Mouse (Mus musculus) R1 (cell line): ENCODE measurements around the gene Clip4.
"Not testable (repeated sequence)": the region's sequence is repeated elsewhere in the genome, so short reads cannot be mapped to it uniquely, and the experiment has no call there.

ENCODE experiments used
- DNase-seq: peaks from one replicate; pipeline ENCODE4 v3.0.0-alpha.2; 2018; ENCODE audit warnings: low read depth, low spot score

Gene Clip4

GRCm38 (mm10) chr17:71768173-71768572 lies at the start of gene Clip4:
Gene Clip4, plus strand, starts transcription at chr17:71768473.
- DNase-seq, result not testable (repeated sequence)

- DNase-seq, result no peak
These were observed 47.8 kb upstream of the Clip4 start for GRCm38 (mm10) chr17:71720434-71720833.

- no peak for DNase-seq
These were observed 47.3 kb upstream of the Clip4 start for GRCm38 (mm10) chr17:71721019-71721418.

GRCm38 (mm10) chr17:71730655-71731054 lies 37.6 kb upstream of the Clip4 start:
- no peak for DNase-seq

DNA sequence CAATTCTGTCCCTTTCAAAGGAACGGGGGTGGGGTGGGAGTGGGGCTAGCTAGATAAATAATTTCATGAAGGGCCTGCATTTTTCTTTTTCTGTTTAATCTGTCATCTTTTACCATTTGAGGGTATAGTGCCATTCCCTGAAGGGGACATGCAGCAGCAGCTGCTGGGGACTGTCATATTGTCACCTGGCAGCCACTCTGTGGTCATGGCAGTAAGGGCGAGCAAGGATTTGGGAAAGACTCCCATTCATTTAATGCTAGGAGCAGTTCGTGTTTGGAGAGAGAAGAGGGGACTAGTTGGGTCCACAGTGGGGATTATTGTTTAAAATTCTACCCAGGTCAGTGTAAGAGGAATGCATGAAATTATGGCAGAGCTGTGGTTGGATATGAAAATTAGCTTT lies 31.8 kb upstream of the Clip4 start:
- DNase-seq, result no peak

GRCm38 (mm10) chr17:71742156-71742555 lies 26.1 kb upstream of the Clip4 start:
- DNase-seq, result no peak

GRCm38 (mm10) chr17:71742935-71743334 lies 25.3 kb upstream of the Clip4 start:
- DNase-seq, result no peak

DNA sequence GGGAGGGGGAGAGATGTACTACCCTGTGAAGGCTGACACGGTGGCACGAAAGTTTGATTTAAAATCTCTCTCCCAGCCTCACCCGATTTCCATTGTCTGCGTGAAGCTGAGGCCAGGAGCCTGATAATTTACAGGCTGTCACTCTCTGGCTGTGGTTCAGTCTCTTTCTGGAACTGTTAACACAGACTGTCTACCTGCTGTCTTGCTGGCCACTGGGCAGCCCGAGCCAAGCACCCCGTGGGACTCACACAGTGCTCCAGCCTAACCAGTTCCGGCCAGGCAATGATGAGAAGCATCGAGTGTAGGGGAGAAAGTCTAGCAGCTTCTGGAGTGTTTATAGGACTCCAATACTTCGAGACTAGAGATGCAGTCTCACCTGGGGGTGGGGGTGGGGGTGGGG lies 22.2 kb upstream of the Clip4 start:
- no peak for DNase-seq

DNA sequence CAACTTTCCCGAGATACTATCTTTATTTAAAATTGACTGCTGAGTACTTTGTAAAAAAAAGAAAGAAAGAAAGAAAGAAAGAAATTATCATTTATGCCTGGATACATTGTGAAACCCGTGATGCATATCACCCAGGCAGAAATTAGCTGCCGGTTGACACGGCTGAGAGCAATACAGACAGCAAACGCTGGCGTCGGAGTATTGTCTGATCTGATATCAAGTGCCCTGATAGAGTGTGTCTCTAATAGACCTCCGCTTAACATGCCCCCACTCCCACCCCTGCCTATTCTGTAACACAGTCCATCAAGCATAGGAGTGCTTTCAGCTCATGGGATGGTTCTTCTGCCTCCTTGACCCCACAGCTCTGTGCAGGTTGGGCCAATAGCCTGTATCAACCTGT lies 20.7 kb upstream of the Clip4 start:
- DNase-seq, result no peak

- no peak for DNase-seq
These were observed 18.6 kb upstream of the Clip4 start for GRCm38 (mm10) chr17:71749616-71750168.

DNA sequence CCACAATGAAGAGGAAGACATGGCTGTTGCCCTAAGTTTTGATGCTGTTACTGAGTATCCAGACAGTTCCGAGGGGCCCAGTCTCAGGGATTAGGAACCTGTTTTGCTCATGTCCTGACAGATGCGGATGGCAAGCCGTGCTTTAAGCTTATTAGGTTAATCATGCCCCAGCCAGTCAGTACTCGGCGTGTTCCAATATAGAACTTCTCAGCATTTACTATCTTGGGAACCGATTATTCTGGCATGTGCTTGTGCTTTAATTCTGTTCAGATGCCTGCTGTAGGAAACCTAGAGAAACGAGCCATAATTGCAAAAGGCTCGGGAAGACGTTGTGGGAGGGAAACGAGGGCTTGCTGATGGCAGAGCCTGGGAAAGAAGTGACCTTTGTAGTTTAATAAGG lies 15.4 kb upstream of the Clip4 start, which contains the start of gene Pcare:
TSS of gene Pcare (minus strand) at position 64 of the 400 bp plus-strand sequence.
- DNase-seq, result no peak

GRCm38 (mm10) chr17:71760536-71760935 lies 7.7 kb upstream of the Clip4 start:
- DNase-seq, result no peak

DNA sequence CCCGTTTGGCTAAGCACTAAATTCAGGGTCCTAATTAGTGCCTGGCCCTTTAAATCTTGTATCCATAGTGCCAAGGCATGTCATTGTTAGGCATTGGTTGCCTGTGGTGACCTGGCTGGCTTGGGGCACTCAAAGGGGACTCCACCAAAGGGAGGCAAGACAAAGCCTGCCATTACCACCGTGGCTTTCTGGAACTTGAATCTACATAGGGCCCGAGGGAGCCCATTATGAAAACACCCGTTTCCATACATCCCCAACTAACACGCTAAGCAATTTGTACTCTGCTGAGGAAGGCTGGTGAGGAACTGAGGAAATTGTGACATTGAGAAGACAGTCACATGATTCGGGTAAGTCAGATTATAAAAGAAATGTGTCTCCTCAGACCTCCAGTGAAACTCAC lies 1.3 kb downstream of the Clip4 start:
- DNase-seq, result no peak

DNA sequence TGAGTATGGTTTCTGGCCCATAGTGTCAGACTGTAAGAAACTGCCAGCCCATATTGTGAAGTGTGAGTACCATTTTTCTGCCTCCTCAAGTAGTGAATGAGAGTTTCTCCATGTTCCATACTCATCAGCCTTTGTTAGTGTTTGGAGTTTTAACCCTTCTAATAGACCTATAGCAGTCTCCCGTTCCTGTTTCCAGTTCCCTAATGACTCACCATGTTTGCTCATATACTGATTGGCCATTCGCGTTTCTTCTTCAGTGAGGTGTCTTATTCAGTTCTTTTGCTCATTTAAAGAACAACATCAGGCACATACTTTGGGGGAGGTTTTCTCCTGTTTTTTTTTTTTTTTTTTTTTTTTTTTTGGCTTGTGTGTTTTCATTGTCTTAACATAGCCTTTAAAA lies 2.4 kb downstream of the Clip4 start:
- DNase-seq, result no peak

DNA sequence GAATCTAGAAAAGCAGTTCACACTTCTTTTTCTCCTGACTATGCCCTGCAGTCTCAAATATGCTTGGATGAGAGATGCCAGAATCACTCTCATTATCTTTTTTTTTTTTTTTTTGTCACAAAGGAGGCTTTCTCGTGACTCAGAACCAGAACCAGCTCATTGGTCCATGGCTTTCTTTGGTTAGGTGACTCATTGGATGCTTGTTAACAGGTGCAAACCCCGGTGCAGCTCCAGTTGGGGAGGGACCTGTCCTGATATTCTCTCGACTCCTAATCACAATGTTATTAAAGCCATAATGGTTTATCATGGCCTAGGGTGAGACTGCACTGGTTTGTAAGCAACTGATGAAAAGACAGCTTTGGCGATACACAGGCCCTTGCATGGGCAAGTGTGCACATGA lies 5.9 kb downstream of the Clip4 start:
- no peak for DNase-seq

- DNase-seq, result no peak
These were observed 7.0 kb downstream of the Clip4 start for GRCm38 (mm10) chr17:71775279-71775678.

DNA sequence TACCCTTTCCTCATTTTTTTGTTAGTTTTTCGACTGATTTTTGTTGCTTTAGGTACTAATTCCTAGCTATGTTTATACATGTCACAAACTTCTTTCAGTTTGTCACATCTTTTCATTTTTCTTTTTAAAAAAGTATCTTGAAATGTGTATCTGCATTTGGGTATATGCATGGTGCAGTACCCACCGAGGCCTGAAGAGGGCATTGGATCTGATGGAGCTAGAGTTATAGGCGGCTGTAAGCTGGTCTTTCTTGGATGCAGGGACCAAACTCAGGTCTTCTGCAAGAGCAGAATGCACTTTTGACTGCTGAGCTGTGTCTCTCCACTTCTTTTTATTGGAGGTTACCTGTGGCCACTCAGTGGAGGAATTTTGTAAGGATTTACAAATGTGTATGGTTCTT lies 10.4 kb downstream of the Clip4 start:
- DNase-seq, result peak; percentile 52

GRCm38 (mm10) chr17:71780490-71780889 lies 12.2 kb downstream of the Clip4 start:
- no peak for DNase-seq

- no peak for DNase-seq
These were observed 12.7 kb downstream of the Clip4 start for GRCm38 (mm10) chr17:71780945-71781344.

GRCm38 (mm10) chr17:71782242-71782698 lies 14.0 kb downstream of the Clip4 start:
- DNase-seq, result peak; percentile 54

- peak; percentile 69 for DNase-seq
These were observed 14.6 kb downstream of the Clip4 start for GRCm38 (mm10) chr17:71782699-71783365.

GRCm38 (mm10) chr17:71783366-71783735 lies 15.1 kb downstream of the Clip4 start:
- DNase-seq, result no peak

- peak; percentile 49 for DNase-seq
These were observed 18.2 kb downstream of the Clip4 start for GRCm38 (mm10) chr17:71786456-71786855.

DNA sequence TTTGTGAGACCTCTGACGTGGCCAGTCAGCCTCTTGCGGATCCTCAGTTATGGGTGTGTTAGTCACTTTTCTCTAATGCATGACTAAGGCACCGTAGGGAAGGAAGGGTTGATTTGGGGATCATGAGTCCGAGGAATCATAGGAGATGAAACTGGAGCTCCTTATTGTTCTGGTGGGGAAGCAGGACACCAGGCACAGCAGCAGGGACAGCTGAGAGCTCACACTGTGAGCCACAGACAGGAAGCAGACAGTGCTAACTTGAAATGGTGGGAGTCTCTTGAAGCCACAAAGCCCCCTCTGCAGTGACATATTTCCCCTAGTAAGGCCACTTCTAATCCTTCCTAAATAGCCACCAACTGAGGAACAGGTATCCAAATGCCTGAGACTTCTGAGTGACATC lies 22.8 kb downstream of the Clip4 start:
- no peak for DNase-seq
